Mouse (Mus musculus) Patski (cell line): ENCODE measurements around the gene Rin3. TPM values are rescaled to one million over a fixed set of nuclear protein-coding genes. Genes with fewer than 3 reads are reported as not detected.
A peak's percentile ranks its signal among the peaks of the same experiment; 100 is the strongest.
"Not testable (repeated sequence)": the region's sequence is repeated elsewhere in the genome, so short reads cannot be mapped to it uniquely, and the experiment has no call there.

Experiments
- ATAC-seq: fragments of 100-300 bp; one replicate; pipeline ENCODE4 v1.8.0; 2021
- CTCF ChIA-PET: fragments of 350-600 bp; sonication (Branson Sonifier 250); formaldehyde crosslinking; loops from one replicate; lab custom pipeline; 2022; ENCODE audit warnings: inconsistent platforms; lab: Charles Lee
- POLR2A ChIA-PET: fragments of 350-600 bp; sonication (Branson Sonifier 250); formaldehyde crosslinking; loops from one replicate; lab custom pipeline; 2022; ENCODE audit warnings: antibody characterized with exemption, inconsistent platforms; lab: Charles Lee
- DNase-seq: peaks from one replicate; pipeline ENCODE4 v3.0.0-alpha.2; 2011; ENCODE audit warnings: low read depth, low spot score
- H3K27me3 ChIP-seq: fragments of 371-371 bp; one replicate; pipeline ENCODE4 v1.5.1; 2021
- CTCF ChIP-seq: fragments of 100-300 bp; IDR thresholded peaks from one replicate; pipeline ENCODE4 v1.5.1; 2021
- in situ Hi-C: fragments of 300-500 bp; cut with MboI; formaldehyde crosslinking; loops from 3 replicates; pipeline ENCODE4 v1.11.1; 2018; ENCODE audit warnings: low pct_unique_long_range_greater_than_20kb, mixed read lengths
- polyA plus RNA-seq: library from polyadenylated mRNA; unstranded; gene quantifications from one replicate; pipeline ENCODE4 v1.2.3, GENCODE M21; 2021

Rin3 gene
- polyA plus RNA-seq, 1 experiment from 2014 or later, result 31.6 TPM

- DNase-seq, result no peak
- no peaks in the 10 kb centered on the region for H3K27me3 ChIP-seq
- CTCF ChIA-PET, result interaction anchor here (1.1 to 1.2 kb wide), 2 partner anchors 23 to 34 kb away, joined by 3 read pairs; no protein-coding TSS in a partner anchor
- ATAC-seq, result no peak
- POLR2A ChIA-PET, result interaction anchor here (1.0 kb wide), 1 partner anchor 10 kb away, joined by 3 read pairs; no protein-coding TSS in a partner anchor
- TF ChIP-seq CTCF, result no peak
- in situ Hi-C loops, result no loop called here
These were observed 30.3 kb upstream of the Rin3 start for GRCm38 (mm10) chr12:102252525-102252924.

- DNase-seq, result no peak
These were observed 27.8 kb upstream of the Rin3 start for GRCm38 (mm10) chr12:102255012-102255411.

DNA sequence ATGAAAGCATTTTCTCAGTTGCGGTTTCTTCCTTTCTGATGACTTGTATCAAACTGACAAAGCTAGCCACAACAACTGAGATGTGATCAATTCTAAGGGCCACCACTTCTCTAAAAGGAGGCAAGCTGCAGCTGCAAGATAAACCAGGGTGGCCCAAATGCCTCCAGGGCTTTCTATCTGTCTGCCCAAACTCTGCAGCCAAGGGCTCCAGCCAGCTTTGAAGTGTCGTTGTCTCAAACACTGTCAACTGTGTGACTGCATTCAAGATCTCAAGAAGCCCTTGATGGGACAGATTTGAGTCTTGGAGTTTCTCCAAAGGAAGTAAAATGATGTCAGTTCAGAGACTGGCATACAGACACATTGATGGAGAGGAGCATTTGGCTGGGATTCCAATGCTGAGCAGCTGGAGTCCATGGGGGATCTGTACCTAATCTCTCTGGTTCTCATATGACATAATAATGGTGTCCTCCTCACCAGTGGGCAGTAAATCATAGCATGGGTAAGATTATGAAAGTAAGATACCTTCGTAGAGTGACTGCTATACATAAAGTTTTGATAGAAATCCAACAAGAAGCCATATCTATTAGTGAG lies 24.2 kb upstream of the Rin3 start:
- ATAC-seq (no peak), DNase-seq (no peak)
- in situ Hi-C loops, result no loop called here
- H3K27me3 ChIP-seq, result no peaks in the 10 kb centered on the region
- POLR2A ChIA-PET, result no interaction called here
- TF ChIP-seq CTCF, result no peak
- CTCF ChIA-PET, result no interaction called here

More at GRCm38 (mm10) chr12:102255012-102255411, 27.8 kb upstream of the Rin3 start:
- H3K27me3 ChIP-seq, result no peaks in the 10 kb centered on the region
- POLR2A ChIA-PET, result no interaction called here
- in situ Hi-C loops, result no loop called here
- ATAC-seq, result no peak
- peak; percentile 44 for TF ChIP-seq CTCF
- CTCF ChIA-PET, result no interaction called here

- ChIA-PET CTCF (no interaction called here), POLR2A (no interaction called here)
- in situ Hi-C loops, result no loop called here
- DNase-seq (no peak), ATAC-seq (no peak)
- no peaks in the 10 kb centered on the region for H3K27me3 ChIP-seq
- TF ChIP-seq CTCF, result no peak
These were observed 20.9 kb upstream of the Rin3 start for GRCm38 (mm10) chr12:102261933-102262396.

DNA sequence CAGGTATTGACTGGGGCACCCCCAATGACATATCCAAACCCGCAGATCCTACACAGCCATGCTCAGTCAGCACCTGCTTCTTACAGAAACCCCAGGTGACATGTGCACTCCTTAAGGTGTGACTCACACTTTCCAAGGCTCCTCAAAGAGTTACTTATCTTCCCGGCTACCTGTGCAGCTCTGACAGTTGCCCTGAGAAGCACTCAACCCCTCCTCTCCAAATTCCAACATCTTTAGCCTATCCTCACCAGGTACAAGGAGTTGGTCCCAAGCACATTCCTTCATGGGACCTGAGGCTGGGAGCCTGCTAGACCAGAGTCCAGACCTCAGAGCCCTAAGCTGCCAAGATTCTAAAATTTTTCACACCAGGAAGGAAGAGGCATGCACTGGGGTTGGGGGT lies 20.0 kb upstream of the Rin3 start:
- TF ChIP-seq CTCF, result no peak
- POLR2A ChIA-PET, result no interaction called here
- in situ Hi-C loops, result no loop called here
- DNase-seq, result no peak
- ATAC-seq, result no peak
- CTCF ChIA-PET, result no interaction called here
- no peaks in the 10 kb centered on the region for H3K27me3 ChIP-seq

- CTCF ChIA-PET, result no interaction called here
- ATAC-seq (no peak), DNase-seq (no peak)
- in situ Hi-C loops, result no loop called here
- POLR2A ChIA-PET, result interaction anchor here (0.9 kb wide), 1 partner anchor 9 kb away, joined by 3 read pairs; no protein-coding TSS in a partner anchor
- no peak for TF ChIP-seq CTCF
- no peaks in the 10 kb centered on the region for H3K27me3 ChIP-seq
These were observed 19.6 kb upstream of the Rin3 start for GRCm38 (mm10) chr12:102263249-102263648.

GRCm38 (mm10) chr12:102266433-102266832 lies 16.4 kb upstream of the Rin3 start:
- no peak for TF ChIP-seq CTCF
- no peaks in the 10 kb centered on the region for H3K27me3 ChIP-seq
- in situ Hi-C loops, result no loop called here
- ATAC-seq (no peak), DNase-seq (no peak)
- POLR2A ChIA-PET, result no interaction called here
- CTCF ChIA-PET, result no interaction called here

DNA sequence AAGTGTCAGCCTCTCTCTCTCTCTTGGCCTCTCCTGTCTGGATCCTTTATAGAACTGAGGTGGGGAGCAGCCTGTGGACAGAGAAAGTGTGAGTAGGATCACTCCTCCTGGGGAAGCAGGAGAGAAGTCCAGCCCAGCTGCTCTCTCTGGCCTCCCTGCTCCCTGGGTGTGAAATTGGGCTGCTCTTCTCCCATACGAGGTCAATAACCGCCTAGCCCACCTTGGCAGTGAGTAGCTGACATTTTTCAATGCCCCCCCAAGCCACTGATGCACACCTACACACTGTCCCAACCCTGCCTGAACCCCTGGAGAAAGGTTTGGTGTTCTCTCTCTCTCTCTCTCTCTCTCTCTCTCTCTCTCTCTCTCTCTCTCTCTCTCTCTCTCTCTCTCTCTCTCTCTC lies 13.7 kb upstream of the Rin3 start:
- no peak for TF ChIP-seq CTCF
- CTCF ChIA-PET, result no interaction called here
- in situ Hi-C loops, result no loop called here
- no peak for ATAC-seq
- H3K27me3 ChIP-seq, result no peaks in the 10 kb centered on the region
- POLR2A ChIA-PET, result no interaction called here
- DNase-seq, result no peak

DNA sequence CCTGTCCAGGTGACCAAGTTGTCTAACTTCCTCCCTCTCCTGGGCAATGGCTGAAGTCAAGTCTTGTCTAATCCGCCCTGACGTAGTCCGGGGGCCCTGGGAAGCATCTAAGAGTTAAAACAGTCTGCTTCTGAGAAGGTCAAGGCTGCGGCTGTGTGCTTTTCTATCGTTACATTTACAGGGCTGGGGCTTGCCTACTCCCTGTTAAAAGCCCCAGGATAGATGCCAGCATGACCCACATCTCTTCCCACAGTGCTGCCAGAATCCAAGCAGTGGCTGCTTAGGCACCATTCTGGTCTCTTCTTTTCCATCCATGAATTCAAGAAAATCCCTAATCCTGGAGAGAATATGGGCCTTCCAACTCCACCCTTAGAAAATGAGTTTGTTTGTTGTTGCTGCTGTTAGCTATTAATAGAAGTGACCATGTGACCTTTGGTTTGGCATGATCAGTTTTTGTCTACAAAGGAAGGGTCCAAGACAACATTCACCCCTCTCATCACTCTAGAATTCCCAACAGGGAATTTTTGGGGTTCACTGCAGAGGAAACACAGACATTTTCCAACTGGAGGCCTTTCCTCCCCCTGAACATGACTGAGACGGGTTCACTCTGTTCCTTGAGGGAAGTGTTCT lies 12.0 kb upstream of the Rin3 start:
- ATAC-seq, result no peak
- H3K27me3 ChIP-seq, result no peaks in the 10 kb centered on the region
- DNase-seq, result no peak
- ChIA-PET CTCF (no interaction called here), POLR2A (no interaction called here)
- in situ Hi-C loops, result no loop called here
- no peak for TF ChIP-seq CTCF

GRCm38 (mm10) chr12:102271447-102271846 lies 11.4 kb upstream of the Rin3 start:
- ATAC-seq (no peak), DNase-seq (no peak)
- POLR2A ChIA-PET, result no interaction called here
- CTCF ChIA-PET, result no interaction called here
- TF ChIP-seq CTCF, result no peak
- H3K27me3 ChIP-seq, result no peaks in the 10 kb centered on the region
- in situ Hi-C loops, result no loop called here

GRCm38 (mm10) chr12:102275833-102276443 lies 6.9 kb upstream of the Rin3 start:
- ATAC-seq (peak; percentile 90), DNase-seq (no peak)
- CTCF ChIA-PET, result interaction anchor here (0.9 kb wide), 1 partner anchor 24 kb away, joined by 3 read pairs; no protein-coding TSS in a partner anchor
- TF ChIP-seq CTCF, result no peak
- in situ Hi-C loops, result no loop called here
- POLR2A ChIA-PET, result interaction anchor here (0.6 kb wide), 1 partner anchor 317 kb away, joined by 3 read pairs; no protein-coding TSS in a partner anchor
- no peaks in the 10 kb centered on the region for H3K27me3 ChIP-seq

- H3K27me3 ChIP-seq, DNase-seq, POLR2A ChIA-PET, CTCF ChIA-PET, ATAC-seq: not testable (repeated sequence)
- in situ Hi-C loops, result loop anchor here (10.0 kb wide), 1 partner anchor 185 kb away; the partner anchor contains the start of gene Golga5
These were observed 2.6 kb upstream of the Rin3 start for GRCm38 (mm10) chr12:102280290-102280689.
